Mouse (Mus musculus) stomach, embryonic 15.5 days (tissue): ENCODE data around the gene Aldoart2. TPM values are rescaled to one million over a fixed set of nuclear protein-coding genes. Genes with fewer than 3 reads are reported as not detected.
"Not testable (repeated sequence)": the region's sequence is repeated elsewhere in the genome, so short reads cannot be mapped to it uniquely, and the experiment has no call there.

ENCODE experiments used
- ATAC-seq: fragments of 200-750 bp; cut with Nextera tagmentation; 2 replicates; pipeline ENCODE4 v1.8.0; 2017; ENCODE audit warnings: low read depth, moderate number of reproducible peaks, moderate TSS enrichment; ENCODE audit not compliant: insufficient read depth, low FRiP score
- H3K27ac ChIP-seq: fragments of 300-500 bp; sonication (generic); 2 replicates; pipeline ENCODE4 v1.5.1; 2015; ENCODE audit warnings: mild to moderate bottlenecking, inconsistent platforms
- H3K27me3 ChIP-seq: fragments of 300-500 bp; sonication (generic); replicated peaks from 2 replicates; pipeline ENCODE4 v1.6.1; 2015; ENCODE audit warnings: inconsistent platforms
- H3K36me3 ChIP-seq: fragments of 300-500 bp; sonication (generic); 2 replicates; pipeline ENCODE4 v1.6.1; 2015; ENCODE audit warnings: inconsistent platforms
- H3K4me1 ChIP-seq: fragments of 300-500 bp; sonication (generic); 2 replicates; pipeline ENCODE4 v1.6.1; 2015; ENCODE audit warnings: inconsistent platforms
- H3K4me2 ChIP-seq: fragments of 300-500 bp; sonication (generic); 2 replicates; pipeline ENCODE4 v1.6.1; 2015; ENCODE audit warnings: mild to moderate bottlenecking, inconsistent platforms
- H3K4me3 ChIP-seq: fragments of 300-500 bp; sonication (generic); replicated peaks from 2 replicates; pipeline ENCODE4 v1.5.1; 2015; ENCODE audit warnings: inconsistent platforms
- H3K9ac ChIP-seq: fragments of 300-500 bp; sonication (generic); 2 replicates; pipeline ENCODE4 v1.6.1; 2015; ENCODE audit warnings: inconsistent platforms
- H3K9me3 ChIP-seq: fragments of 300-500 bp; sonication (generic); 2 replicates; pipeline ENCODE4 v1.6.1; 2016; ENCODE audit warnings: inconsistent platforms
- WGBS: fragments of 180-500 bp; shearing (Covaris S2); methylation state at CpG from one replicate; pipeline ENCODE4 v1.1.7; 2015; 5-methylcytosine and 5-hydroxymethylcytosine counted together
- polyA plus RNA-seq: library from polyadenylated mRNA; unstranded; fragments of >200 nt; fragmentation: Nextera tagmentation; extraction: Ambion mirVana; gene quantifications from 2 replicates; pipeline ENCODE4 v1.2.1, GENCODE M21; 2015

Aldoart2 gene
- polyA plus RNA-seq, 1 experiment from 2014 or later = 0.42 TPM

- Histone ChIP-seq H3K4me1 (no peaks in the 10 kb centered on the region), H3K9me3 (no peaks in the 10 kb centered on the region), H3K9ac (no peak overlapping the region), H3K27me3 (no peaks in the 10 kb centered on the region), H3K27ac (no peak overlapping the region), H3K4me2 (no peak overlapping the region), H3K36me3 (no peaks in the 10 kb centered on the region), H3K4me3 (no peak overlapping the region)
- no peak for ATAC-seq
- 84% methylated on average over 3 of the region's 3 CpGs for WGBS
Measured at GRCm38 (mm10) chr12:55563742-55564141, 1.3 kb upstream of the Aldoart2 start.

- Histone ChIP-seq H3K4me3 (no peak overlapping the region), H3K9ac (no peak overlapping the region), H3K27ac (no peak overlapping the region), H3K36me3 (no peaks in the 10 kb centered on the region), H3K27me3 (no peaks in the 10 kb centered on the region), H3K4me2 (no peak overlapping the region), H3K4me1 (no peaks in the 10 kb centered on the region), H3K9me3 (no peaks in the 10 kb centered on the region)
- no peak for ATAC-seq
- WGBS = 82% methylated on average over 9 of the region's 9 CpGs
Measured at GRCm38 (mm10) chr12:55564187-55564963, 664 bp upstream of the Aldoart2 start.

GRCm38 (mm10) chr12:55565867-55566266 lies 828 bp downstream of the Aldoart2 start:
- Histone ChIP-seq H3K27me3 (no peaks in the 10 kb centered on the region), H3K4me2 (no peak overlapping the region), H3K36me3 (no peaks in the 10 kb centered on the region), H3K9ac (no peak overlapping the region), H3K4me3 (no peak overlapping the region), H3K4me1 (no peaks in the 10 kb centered on the region), H3K9me3 (no peaks in the 10 kb centered on the region), H3K27ac (no peak overlapping the region)
- no peak for ATAC-seq
- WGBS = 69% methylated on average over 9 of the region's 9 CpGs

- no peak for ATAC-seq
- no peaks in the 10 kb centered on the region for H3K4me1 ChIP-seq
- no peak overlapping the region for H3K27ac ChIP-seq
- no peaks in the 10 kb centered on the region for H3K36me3 ChIP-seq
- no peaks in the 10 kb centered on the region for H3K27me3 ChIP-seq
- 65% methylated on average over 5 of the region's 5 CpGs for WGBS
- no peak overlapping the region for H3K4me3 ChIP-seq
- H3K4me2 ChIP-seq = no peak overlapping the region
- no peak overlapping the region for H3K9ac ChIP-seq
- H3K9me3 ChIP-seq = no peaks in the 10 kb centered on the region
Measured at GRCm38 (mm10) chr12:55566837-55567236, 1.8 kb downstream of the Aldoart2 start.

- no peak overlapping the region for H3K4me2 ChIP-seq
- no peaks in the 10 kb centered on the region for H3K9me3 ChIP-seq
- H3K36me3 ChIP-seq = no peaks in the 10 kb centered on the region
- no peak for ATAC-seq
- H3K27me3 ChIP-seq = no peaks in the 10 kb centered on the region
- H3K4me1 ChIP-seq = no peaks in the 10 kb centered on the region
- no peak overlapping the region for H3K4me3 ChIP-seq
- 82% methylated on average over 3 of the region's 3 CpGs for WGBS
- H3K9ac ChIP-seq = no peak overlapping the region
- no peak overlapping the region for H3K27ac ChIP-seq
Measured at GRCm38 (mm10) chr12:55568466-55568865, 3.4 kb downstream of the Aldoart2 start.

- Histone ChIP-seq H3K4me2 (no peak overlapping the region), H3K4me1 (no peaks in the 10 kb centered on the region), H3K9me3 (no peaks in the 10 kb centered on the region), H3K9ac (no peak overlapping the region), H3K27me3 (no peaks in the 10 kb centered on the region), H3K27ac (no peak overlapping the region), H3K4me3 (no peak overlapping the region), H3K36me3 (no peaks in the 10 kb centered on the region)
- no peak for ATAC-seq
- WGBS = 47% methylated on average over 6 of the region's 6 CpGs
Measured at GRCm38 (mm10) chr12:55569676-55570075, 4.6 kb downstream of the Aldoart2 start.

- 86% methylated on average over 9 of the region's 9 CpGs for WGBS
- Histone ChIP-seq H3K27me3 (no peaks in the 10 kb centered on the region), H3K9me3 (no peaks in the 10 kb centered on the region), H3K4me2 (no peak overlapping the region), H3K27ac (no peak overlapping the region), H3K36me3 (no peaks in the 10 kb centered on the region), H3K4me1 (no peaks in the 10 kb centered on the region), H3K9ac (no peak overlapping the region), H3K4me3 (no peak overlapping the region)
- ATAC-seq = no peak
Measured at GRCm38 (mm10) chr12:55570646-55571045, 5.6 kb downstream of the Aldoart2 start.

GRCm38 (mm10) chr12:55571181-55571580 lies 6.1 kb downstream of the Aldoart2 start:
- Histone ChIP-seq H3K4me1 (no peaks in the 10 kb centered on the region), H3K36me3 (no peaks in the 10 kb centered on the region), H3K4me2 (no peak overlapping the region), H3K27ac (no peak overlapping the region), H3K9ac (no peak overlapping the region), H3K9me3 (no peaks in the 10 kb centered on the region), H3K27me3 (no peaks in the 10 kb centered on the region), H3K4me3 (no peak overlapping the region)
- 82% methylated on average over 11 of the region's 11 CpGs for WGBS
- no peak for ATAC-seq

- Histone ChIP-seq H3K4me2 (no peak overlapping the region), H3K9me3 (no peaks in the 10 kb centered on the region), H3K27me3 (no peaks in the 10 kb centered on the region), H3K4me3 (no peak overlapping the region), H3K4me1 (no peaks in the 10 kb centered on the region), H3K27ac (no peak overlapping the region), H3K9ac (no peak overlapping the region), H3K36me3 (no peaks in the 10 kb centered on the region)
- 81% methylated on average over 10 of the region's 10 CpGs for WGBS
- no peak for ATAC-seq
Measured at GRCm38 (mm10) chr12:55571661-55572060, 6.6 kb downstream of the Aldoart2 start.

GRCm38 (mm10) chr12:55573089-55573488 lies 8.1 kb downstream of the Aldoart2 start:
- no peak for ATAC-seq
- no peak overlapping the region for H3K4me2 ChIP-seq
- H3K27ac ChIP-seq = no peak overlapping the region
- no peaks in the 10 kb centered on the region for H3K4me1 ChIP-seq
- no peaks in the 10 kb centered on the region for H3K36me3 ChIP-seq
- H3K9ac ChIP-seq = no peak overlapping the region
- H3K9me3 ChIP-seq = no peaks in the 10 kb centered on the region
- H3K4me3 ChIP-seq = no peak overlapping the region
- no peaks in the 10 kb centered on the region for H3K27me3 ChIP-seq

GRCm38 (mm10) chr12:55573794-55574193 lies 8.8 kb downstream of the Aldoart2 start:
- no peaks in the 10 kb centered on the region for H3K27me3 ChIP-seq
- H3K4me2 ChIP-seq = no peak overlapping the region
- 2% methylated on average over 6 of the region's 6 CpGs for WGBS
- H3K9me3 ChIP-seq = no peaks in the 10 kb centered on the region
- no peaks in the 10 kb centered on the region for H3K4me1 ChIP-seq
- no peak overlapping the region for H3K27ac ChIP-seq
- H3K4me3 ChIP-seq = no peak overlapping the region
- no peak overlapping the region for H3K9ac ChIP-seq
- H3K36me3 ChIP-seq = no peaks in the 10 kb centered on the region
- 0 out of 2 replicates have a peak, but pooled peaks have one; percentile 27 for ATAC-seq

GRCm38 (mm10) chr12:55586936-55587335 lies 21.9 kb downstream of the Aldoart2 start:
- H3K4me1 ChIP-seq, H3K9ac ChIP-seq, H3K4me2 ChIP-seq, H3K4me3 ChIP-seq, H3K9me3 ChIP-seq, H3K27ac ChIP-seq, H3K27me3 ChIP-seq, H3K36me3 ChIP-seq, ATAC-seq: not testable (repeated sequence)
- WGBS = 55% methylated on average over 9 of the region's 9 CpGs

- no peaks in the 10 kb centered on the region for H3K36me3 ChIP-seq
- peaks cover 38% of the 10 kb centered on the region for H3K27me3 ChIP-seq
- no peak overlapping the region for H3K9ac ChIP-seq
- H3K27ac ChIP-seq = no peak overlapping the region
- no peak for ATAC-seq
- peak overlapping the region; percentile 43 for H3K4me3 ChIP-seq
- H3K4me2 ChIP-seq = peak overlapping the region; percentile 92
- H3K9me3 ChIP-seq = no peaks in the 10 kb centered on the region
- H3K4me1 ChIP-seq = peaks cover 21% of the 10 kb centered on the region
- WGBS = 8% methylated on average over 7 of the region's 7 CpGs
Measured at GRCm38 (mm10) chr12:55598537-55598886, 33.5 kb downstream of the Aldoart2 start.
